Mouse (Mus musculus) fat pad, adult 2 months (tissue): ENCODE results near the gene Tjp2.

Experiments
- DNase-seq: peaks from one replicate; pipeline ENCODE4 v3.0.0-alpha.2; 2011; ENCODE audit warnings: low read depth, low spot score; ENCODE audit errors: extremely low read depth

The Tjp2 gene

GRCm38 (mm10) chr19:24064348-24064895 lies 160.4 kb downstream of the Tjp2 start:
- no peak for DNase-seq

GRCm38 (mm10) chr19:24063585-24063984 lies 161.2 kb downstream of the Tjp2 start:
- no peak for DNase-seq

- DNase-seq, result no peak
These were observed 166.0 kb downstream of the Tjp2 start for GRCm38 (mm10) chr19:24058851-24059250.

GRCm38 (mm10) chr19:24058021-24058420 lies 166.8 kb downstream of the Tjp2 start:
- DNase-seq, result no peak

- no peak for DNase-seq
These were observed 167.9 kb downstream of the Tjp2 start for GRCm38 (mm10) chr19:24056880-24057279.

- no peak for DNase-seq
These were observed 169.9 kb downstream of the Tjp2 start for GRCm38 (mm10) chr19:24054904-24055303.

GRCm38 (mm10) chr19:24054265-24054664 lies 170.6 kb downstream of the Tjp2 start:
- DNase-seq, result no peak

GRCm38 (mm10) chr19:24050514-24050913 lies 174.3 kb downstream of the Tjp2 start:
- DNase-seq, result no peak

GRCm38 (mm10) chr19:24049329-24049728 lies 175.5 kb downstream of the Tjp2 start:
- DNase-seq, result no peak

GRCm38 (mm10) chr19:24046395-24046993 lies 178.3 kb downstream of the Tjp2 start:
- no peak for DNase-seq
